Mouse (Mus musculus): ENCODE measurements at regions not wholly inside any gene's neighbourhood (a gene's known extent, or its start where the extent isn't known, plus 50 kb on each side); places are given as distances from the start of the nearest gene placed in this dataset.

DNA sequence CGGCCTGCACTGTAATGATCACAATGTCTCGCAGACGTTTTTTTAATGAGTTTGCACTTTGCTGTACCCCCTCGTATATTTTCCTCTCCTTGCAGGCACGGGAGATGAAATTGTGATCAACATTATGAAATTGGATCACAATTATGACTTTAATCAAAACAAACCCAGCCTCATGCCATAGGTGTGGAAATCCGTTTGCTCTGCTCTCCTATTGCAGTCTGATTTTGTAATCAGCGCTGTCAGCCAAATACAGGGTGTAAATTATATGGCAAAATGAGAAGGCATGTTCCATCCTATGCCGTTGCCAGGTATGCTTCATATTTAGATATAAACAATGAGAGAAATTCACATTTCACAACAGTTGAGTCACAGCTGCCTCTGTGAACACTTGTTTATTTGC, 595.3 kb upstream of the 4930412O13Rik start:
- Histone ChIP-seq H3K27me3 (replicated peaks) (no peaks in the 10 kb centered on the region), H3K4me3 (replicated peaks in 1 of 3; ENCODE audit: low read depth in 2 of 3, low read length in 2 of 3, poor library complexity in 1 of 3) (no peak overlapping the region), H3K79me2 (replicated peaks; ENCODE audit: control insufficient read depth, extremely low read depth, insufficient read depth, poor library complexity, severe bottlenecking) (no peaks in the 10 kb centered on the region), H3K4me1 (ENCODE audit: control insufficient read depth in 1 of 2, insufficient read depth in 2 of 2) (no peaks in the 10 kb centered on the region), H3K9me3 (replicated peaks; ENCODE audit: low read length) (no peaks in the 10 kb centered on the region), H3K36me3 (replicated peaks in 1 of 2; ENCODE audit: control insufficient read depth in 1 of 2, insufficient read depth in 1 of 2, low read length in 1 of 2) (no peaks in the 10 kb centered on the region), H3K27ac (ENCODE audit: insufficient read depth, low read depth) (no peak overlapping the region), H3K4me2 (ENCODE audit: insufficient read depth, low read depth, poor library complexity, severe bottlenecking) (no peak overlapping the region), H3K9ac (ENCODE audit: insufficient read depth, low read depth) (no peak overlapping the region)
- DNase-seq (ENCODE audit: extremely low read depth) = no peak
- TF ChIP-seq JUN (IDR thresholded peaks at IDR 0.05; ENCODE audit: insufficient read depth, low read depth, low read length) = no peak
- dilution Hi-C loops (cut with MboI; ENCODE audit: extremely low pct_ligation_motif_present, extremely low pct_unique_long_range_greater_than_20kb, low sequenced_read_pairs) = no loop called here
- in situ Hi-C loops (cut with MboI; ENCODE audit: low pct_ligation_motif_present, low pct_unique_long_range_greater_than_20kb, low sequenced_read_pairs) = no loop called here

DNA sequence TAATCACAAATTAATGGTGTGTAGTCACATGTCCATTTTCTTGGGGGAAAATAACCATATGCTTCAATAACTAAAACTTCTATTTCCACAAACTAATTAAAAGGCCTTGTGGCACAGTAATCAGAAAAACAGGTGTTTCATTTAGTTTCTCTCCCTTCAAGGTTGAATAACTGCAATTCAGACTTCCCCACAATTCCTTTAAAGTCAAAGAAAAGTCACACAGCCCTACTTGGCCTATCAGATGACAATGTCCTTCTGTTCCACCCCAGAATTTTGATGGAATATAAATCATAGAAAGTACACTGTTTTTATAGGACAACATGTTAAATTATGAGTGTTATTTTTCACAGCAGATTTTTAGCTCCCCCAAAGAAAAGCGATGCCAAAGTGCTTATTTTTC, 594.0 kb upstream of the 4930412O13Rik start:
- H3K4me3 ChIP-seq (replicated peaks in 1 of 3; ENCODE audit: low read depth in 2 of 3, low read length in 2 of 3, poor library complexity in 1 of 3) = no peak overlapping the region
- in situ Hi-C loops (cut with MboI; ENCODE audit: low pct_ligation_motif_present, low pct_unique_long_range_greater_than_20kb, low sequenced_read_pairs) (no loop called here), dilution Hi-C loops (cut with MboI; ENCODE audit: extremely low pct_ligation_motif_present, extremely low pct_unique_long_range_greater_than_20kb, low sequenced_read_pairs) (no loop called here)
- H3K9ac ChIP-seq (ENCODE audit: insufficient read depth, low read depth) = no peak overlapping the region
- H3K36me3 ChIP-seq (replicated peaks in 1 of 2; ENCODE audit: control insufficient read depth in 1 of 2, insufficient read depth in 1 of 2, low read length in 1 of 2) = no peaks in the 10 kb centered on the region
- H3K27me3 ChIP-seq (replicated peaks) = no peaks in the 10 kb centered on the region
- H3K4me2 ChIP-seq (ENCODE audit: insufficient read depth, low read depth, poor library complexity, severe bottlenecking) = no peak overlapping the region
- H3K9me3 ChIP-seq (replicated peaks; ENCODE audit: low read length) = no peaks in the 10 kb centered on the region
- no peaks in the 10 kb centered on the region for H3K4me1 ChIP-seq (ENCODE audit: control insufficient read depth in 1 of 2, insufficient read depth in 2 of 2)
- TF ChIP-seq UBTF (IDR thresholded peaks at IDR 0.05; ENCODE audit: low read depth, low read length) (no peak), KAT2A (IDR thresholded peaks at IDR 0.05; ENCODE audit: insufficient replicate concordance, low read length) (no peak), EP300 (IDR thresholded peaks at IDR 0.05; ENCODE audit: low read length) (no peak), MXI1 (IDR thresholded peaks at IDR 0.05; ENCODE audit: low read depth, low read length) (no peak), MYC (IDR thresholded peaks at IDR 0.05; ENCODE audit: low read depth, low read length) (no peak), NELFE (IDR thresholded peaks at IDR 0.05; ENCODE audit: low read depth, low read length) (no peak), TBP (conservative IDR thresholded peaks at IDR 0.05; ENCODE audit: low read depth, low read length) (no peak), MAX (IDR thresholded peaks at IDR 0.05; ENCODE audit: low read length) (no peak), GABPA (IDR thresholded peaks at IDR 0.05; ENCODE audit: insufficient replicate concordance, low read depth, low read length) (no peak), BHLHE40 (IDR thresholded peaks at IDR 0.05; ENCODE audit: low read depth, low read length) (no peak)
- no peaks in the 10 kb centered on the region for H3K79me2 ChIP-seq (replicated peaks; ENCODE audit: control insufficient read depth, extremely low read depth, insufficient read depth, poor library complexity, severe bottlenecking)
- no peak overlapping the region for H3K27ac ChIP-seq (ENCODE audit: insufficient read depth, low read depth)
- DNase-seq (ENCODE audit: extremely low read depth) = no peak

DNA sequence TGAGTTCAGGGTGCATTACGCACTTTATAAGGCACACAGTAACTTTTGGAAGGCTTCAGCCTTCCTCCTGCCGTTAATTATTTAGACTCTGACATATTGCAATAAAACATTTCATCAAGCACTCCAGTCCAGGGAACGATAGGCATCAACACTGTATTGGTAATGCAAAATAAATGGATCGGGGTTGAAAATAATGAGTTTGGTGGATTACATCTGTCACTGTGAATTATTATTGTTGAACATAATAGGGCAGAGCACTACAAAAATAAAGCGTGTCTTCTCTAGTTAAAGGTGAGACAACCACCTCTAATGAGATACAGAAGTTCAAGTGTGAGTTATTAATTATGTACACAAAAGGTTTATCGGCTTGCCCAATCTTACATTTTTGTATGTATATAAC, 593.4 kb upstream of the 4930412O13Rik start:
- no peak overlapping the region for H3K9ac ChIP-seq (ENCODE audit: insufficient read depth, low read depth)
- no peak for TF ChIP-seq MAX (IDR thresholded peaks at IDR 0.05; ENCODE audit: low read length)
- TF ChIP-seq POLR2AphosphoS2 (IDR thresholded peaks at IDR 0.05; ENCODE audit: low read depth, low read length) = no peak
- no peak for TF ChIP-seq RAD21 (IDR thresholded peaks at IDR 0.05; ENCODE audit: low read depth, low read length)
- H3K4me3 ChIP-seq (replicated peaks in 1 of 3; ENCODE audit: low read depth in 2 of 3, low read length in 2 of 3, poor library complexity in 1 of 3) = no peak overlapping the region
- no peak overlapping the region for H3K27ac ChIP-seq (ENCODE audit: insufficient read depth, low read depth)
- dilution Hi-C loops (cut with MboI; ENCODE audit: extremely low pct_ligation_motif_present, extremely low pct_unique_long_range_greater_than_20kb, low sequenced_read_pairs) (no loop called here), in situ Hi-C loops (cut with MboI; ENCODE audit: low pct_ligation_motif_present, low pct_unique_long_range_greater_than_20kb, low sequenced_read_pairs) (no loop called here)
- no peaks in the 10 kb centered on the region for H3K79me2 ChIP-seq (replicated peaks; ENCODE audit: control insufficient read depth, extremely low read depth, insufficient read depth, poor library complexity, severe bottlenecking)
- no peaks in the 10 kb centered on the region for H3K9me3 ChIP-seq (replicated peaks; ENCODE audit: low read length)
- H3K4me2 ChIP-seq (ENCODE audit: insufficient read depth, low read depth, poor library complexity, severe bottlenecking) = no peak overlapping the region
- H3K4me1 ChIP-seq (ENCODE audit: control insufficient read depth in 1 of 2, insufficient read depth in 2 of 2) = no peaks in the 10 kb centered on the region
- no peaks in the 10 kb centered on the region for H3K27me3 ChIP-seq (replicated peaks)
- no peak for DNase-seq (ENCODE audit: extremely low read depth)
- H3K36me3 ChIP-seq (replicated peaks in 1 of 2; ENCODE audit: control insufficient read depth in 1 of 2, insufficient read depth in 1 of 2, low read length in 1 of 2) = no peaks in the 10 kb centered on the region
